Comparison of ENCODE assay signal across 26 mouse cellular contexts in the genomic region with DNA sequence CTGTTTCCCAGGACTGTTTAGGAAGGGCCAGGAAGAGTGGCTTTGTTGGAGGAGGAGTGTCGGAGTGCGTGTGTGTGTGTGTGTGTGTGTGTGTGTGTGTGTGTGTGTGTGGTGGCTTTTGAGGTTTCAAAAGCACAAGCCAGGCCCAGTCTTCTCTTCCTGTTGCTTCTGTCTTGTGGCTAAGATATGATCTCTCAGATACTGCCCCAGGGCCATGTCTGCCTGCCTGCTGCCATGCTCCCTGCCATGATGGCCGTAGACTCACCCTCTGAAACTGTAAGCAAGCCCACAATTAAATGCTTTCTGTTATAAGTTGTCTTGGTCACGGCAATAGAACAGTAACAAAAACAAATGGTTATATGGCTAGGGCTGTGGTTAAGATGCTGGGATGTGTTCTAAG.
"Had no signal": no experiment of that assay in that cellular context is flagged by ENCODE, and none has a peak within 500 bp of the region (broad histone marks: within the 10 kb centered on the region; RNA-seq: fewer than 3 reads in every experiment).

No protein-coding gene starts in this region.

- H3K36me3 ChIP-seq: heart, embryonic 12.5 days; hindbrain, embryonic 10.5 days; hindbrain, embryonic 12.5 days; kidney, embryonic 15.5 days; limb, embryonic 10.5 days; limb, embryonic 12.5 days; liver, embryonic 13.5 days; liver, embryonic 15.5 days had no signal

- H3K4me2 ChIP-seq: heart, embryonic 12.5 days; hindbrain, embryonic 12.5 days; hindbrain, embryonic 14.5 days; kidney, embryonic 15.5 days; limb, embryonic 12.5 days; liver, embryonic 11.5 days; liver, embryonic 13.5 days; liver, embryonic 15.5 days had no signal

- H3K4me3 ChIP-seq: heart, adult 2 months; heart, embryonic 12.5 days; hindbrain, embryonic 10.5 days; hindbrain, embryonic 12.5 days; kidney, embryonic 15.5 days; left cerebral cortex, adult 2 months; limb, embryonic 10.5 days; limb, embryonic 12.5 days; liver, embryonic 13.5 days; liver, embryonic 15.5 days had no signal

- H3K27ac ChIP-seq: heart, adult 2 months; hindbrain, embryonic 10.5 days; hindbrain, embryonic 12.5 days; hindbrain, embryonic 14.5 days; kidney, embryonic 15.5 days; kidney, postnatal 0 days; left cerebral cortex, adult 2 months; limb, embryonic 10.5 days; limb, embryonic 12.5 days; liver, embryonic 13.5 days; liver, embryonic 15.5 days had no signal

- H3K27me3 ChIP-seq: heart, embryonic 12.5 days; hindbrain, embryonic 12.5 days; kidney, embryonic 15.5 days; limb, embryonic 12.5 days; liver, embryonic 13.5 days; liver, embryonic 15.5 days had no signal

- H3K9ac ChIP-seq: heart, embryonic 12.5 days; hindbrain, embryonic 12.5 days; hindbrain, embryonic 14.5 days; kidney, embryonic 15.5 days; limb, embryonic 12.5 days; liver, embryonic 13.5 days; liver, embryonic 15.5 days had no signal

- H3K9me3 ChIP-seq: heart, embryonic 12.5 days; hindbrain, embryonic 10.5 days; hindbrain, embryonic 12.5 days; kidney, embryonic 15.5 days; limb, embryonic 10.5 days; limb, embryonic 12.5 days; liver, embryonic 13.5 days; liver, embryonic 15.5 days had no signal

- H3K4me1 ChIP-seq: heart, embryonic 12.5 days; hindbrain, embryonic 10.5 days; hindbrain, embryonic 12.5 days; limb, embryonic 10.5 days; limb, embryonic 12.5 days; liver, embryonic 13.5 days; liver, embryonic 15.5 days had no signal

- ATAC-seq: hindbrain, embryonic 16.5 days; intestine, embryonic 16.5 days had no signal

- DNase-seq: gastrocnemius, postnatal 14 days; gastrocnemius, postnatal 36 days; heart, adult 2 months; heart, postnatal 10 days; heart, postnatal 4 days; kidney, adult 11 months; kidney, adult 2 months; kidney, adult 9 months; kidney, postnatal 14 days; kidney, postnatal 36 days; layer of hippocampus, adult 9-11 months; liver; liver, embryonic 13.5 days had no signal
